Mouse (Mus musculus): ENCODE measurements around the gene Sipa1. TPM values are rescaled to one million over a fixed set of nuclear protein-coding genes. Genes with fewer than 3 reads are reported as not detected.

Gene Sipa1
- polyA plus RNA-seq (2015; fragmentation: Nextera tagmentation; extraction: Ambion mirVana): 24.1 and 24.6 TPM in 2 replicates

GRCm38 (mm10) chr19:5662981-5663913 is at the start of gene Sipa1:
Gene Sipa1, minus strand, starts transcription at chr19:5663707.
- Histone ChIP-seq H3K27me3 (no peaks in the 10 kb centered on the region), H3K9ac (peak within 1 kb of the TSS; percentile 76), H3K9me3 (no peaks in the 10 kb centered on the region), H3K36me3 (peaks cover 43% of the 10 kb centered on the region), H3K4me3 (peak within 1 kb of the TSS; percentile 52), H3K4me1 (peaks cover 22% of the 10 kb centered on the region), H3K4me2 (peak within 1 kb of the TSS; percentile 69), H3K27ac (peak within 1 kb of the TSS; percentile 76)
- 1% methylated on average over 32 of the region's 32 CpGs for WGBS
- ATAC-seq (ENCODE audit: insufficient number of reproducible peaks, insufficient read depth, low FRiP score, low TSS enrichment, low read depth): peak; percentile 77

GRCm38 (mm10) chr19:5713255-5713654 is 49.7 kb upstream of the Sipa1 start:
- no peak overlapping the region for H3K4me3 ChIP-seq
- peaks cover 21% of the 10 kb centered on the region for H3K4me1 ChIP-seq
- 68% methylated on average over 5 of the region's 5 CpGs for WGBS
- H3K36me3 ChIP-seq: peaks cover 65% of the 10 kb centered on the region
- no peak for ATAC-seq (ENCODE audit: insufficient number of reproducible peaks, insufficient read depth, low FRiP score, low TSS enrichment, low read depth)
- peak overlapping the region; percentile 61 for H3K27ac ChIP-seq
- peak overlapping the region; percentile 9; the same call in 1 of the 2 replicates for H3K4me2 ChIP-seq
- no peaks in the 10 kb centered on the region for H3K27me3 ChIP-seq
- H3K9me3 ChIP-seq: no peaks in the 10 kb centered on the region
- peak overlapping the region; percentile 44; the same call in 1 of the 2 replicates for H3K9ac ChIP-seq

- H3K27me3 ChIP-seq: no peaks in the 10 kb centered on the region
- 92% methylated on average over 14 of the region's 14 CpGs for WGBS
- no peak overlapping the region for H3K4me3 ChIP-seq
- no peak overlapping the region for H3K9ac ChIP-seq
- no peak for ATAC-seq (ENCODE audit: insufficient number of reproducible peaks, insufficient read depth, low FRiP score, low TSS enrichment, low read depth)
- H3K4me1 ChIP-seq: peaks cover 20% of the 10 kb centered on the region
- H3K4me2 ChIP-seq: no peak overlapping the region
- no peak overlapping the region for H3K27ac ChIP-seq
- H3K9me3 ChIP-seq: no peaks in the 10 kb centered on the region
- H3K36me3 ChIP-seq: peaks cover 69% of the 10 kb centered on the region
These were observed 48.5 kb upstream of the Sipa1 start for GRCm38 (mm10) chr19:5711907-5712460.

- no peak overlapping the region for H3K27ac ChIP-seq
- no peak overlapping the region for H3K4me3 ChIP-seq
- no peak for ATAC-seq (ENCODE audit: insufficient number of reproducible peaks, insufficient read depth, low FRiP score, low TSS enrichment, low read depth)
- H3K4me2 ChIP-seq: no peak overlapping the region
- H3K27me3 ChIP-seq: no peaks in the 10 kb centered on the region
- no peak overlapping the region for H3K9ac ChIP-seq
- WGBS: 11% methylated on average over 3 of the region's 3 CpGs
- peaks cover 14% of the 10 kb centered on the region for H3K4me1 ChIP-seq
- H3K9me3 ChIP-seq: no peaks in the 10 kb centered on the region
- H3K36me3 ChIP-seq: peaks cover 68% of the 10 kb centered on the region
These were observed 47.7 kb upstream of the Sipa1 start for GRCm38 (mm10) chr19:5711218-5711617.

- H3K27ac ChIP-seq: no peak overlapping the region
- no peak overlapping the region for H3K4me3 ChIP-seq
- H3K9me3 ChIP-seq: no peaks in the 10 kb centered on the region
- no peak overlapping the region for H3K9ac ChIP-seq
- no peak overlapping the region for H3K4me2 ChIP-seq
- H3K36me3 ChIP-seq: peaks cover 69% of the 10 kb centered on the region
- no peaks in the 10 kb centered on the region for H3K27me3 ChIP-seq
- H3K4me1 ChIP-seq: peaks cover 12% of the 10 kb centered on the region
- ATAC-seq (ENCODE audit: insufficient number of reproducible peaks, insufficient read depth, low FRiP score, low TSS enrichment, low read depth): no peak
- WGBS: 85% methylated on average over 8 of the region's 8 CpGs
These were observed 47.1 kb upstream of the Sipa1 start for GRCm38 (mm10) chr19:5710581-5710980.

- H3K36me3 ChIP-seq: peaks cover 66% of the 10 kb centered on the region
These were observed 46.6 kb upstream of the Sipa1 start for GRCm38 (mm10) chr19:5710068-5710467.

GRCm38 (mm10) chr19:5704801-5705571 is 41.5 kb upstream of the Sipa1 start:
- ATAC-seq (ENCODE audit: insufficient number of reproducible peaks, insufficient read depth, low FRiP score, low TSS enrichment, low read depth): peak; percentile 64; the same call in 1 of the 2 replicates
- H3K9me3 ChIP-seq: no peaks in the 10 kb centered on the region
- peaks cover 15% of the 10 kb centered on the region for H3K4me1 ChIP-seq
- peak overlapping the region; percentile 79 for H3K27ac ChIP-seq
- H3K9ac ChIP-seq: peak overlapping the region; percentile 45
- peaks cover 68% of the 10 kb centered on the region for H3K36me3 ChIP-seq
- WGBS: 42% methylated on average over 10 of the region's 10 CpGs
- no peak overlapping the region for H3K4me2 ChIP-seq
- no peak overlapping the region for H3K4me3 ChIP-seq
- H3K27me3 ChIP-seq: no peaks in the 10 kb centered on the region

More at GRCm38 (mm10) chr19:5710068-5710467, 46.6 kb upstream of the Sipa1 start:
- H3K27me3 ChIP-seq: no peaks in the 10 kb centered on the region
- no peak overlapping the region for H3K4me3 ChIP-seq
- H3K9me3 ChIP-seq: no peaks in the 10 kb centered on the region
- no peak overlapping the region for H3K27ac ChIP-seq
- WGBS: 94% methylated on average over 6 of the region's 6 CpGs
- ATAC-seq (ENCODE audit: insufficient number of reproducible peaks, insufficient read depth, low FRiP score, low TSS enrichment, low read depth): no peak
- no peak overlapping the region for H3K4me2 ChIP-seq
- peaks cover 18% of the 10 kb centered on the region for H3K4me1 ChIP-seq
- H3K9ac ChIP-seq: no peak overlapping the region

GRCm38 (mm10) chr19:5704163-5704800 is 40.8 kb upstream of the Sipa1 start, which contains the start of gene Kcnk7:
Gene Kcnk7, plus strand, starts transcription at chr19:5704367.
- no peaks in the 10 kb centered on the region for H3K9me3 ChIP-seq
- no peak within 1 kb of the TSS for H3K4me3 ChIP-seq
- H3K4me2 ChIP-seq: no peak within 1 kb of the TSS
- H3K36me3 ChIP-seq: peaks cover 69% of the 10 kb centered on the region
- no peaks in the 10 kb centered on the region for H3K27me3 ChIP-seq
- peaks cover 15% of the 10 kb centered on the region for H3K4me1 ChIP-seq
- H3K9ac ChIP-seq: peak within 1 kb of the TSS; percentile 45; the same call in 1 of the 2 replicates
- peak; percentile 16; the same call in 1 of the 2 replicates for ATAC-seq (ENCODE audit: insufficient number of reproducible peaks, insufficient read depth, low FRiP score, low TSS enrichment, low read depth)
- peak within 1 kb of the TSS; percentile 79 for H3K27ac ChIP-seq
- 74% methylated on average over 17 of the region's 17 CpGs for WGBS

- H3K27ac ChIP-seq: no peak overlapping the region
- peak overlapping the region; percentile 27; the same call in 1 of the 2 replicates for H3K4me2 ChIP-seq
- peaks cover 39% of the 10 kb centered on the region for H3K4me1 ChIP-seq
- peak overlapping the region; percentile 1; the same call in 1 of the 2 replicates for H3K4me3 ChIP-seq
- 0 out of 2 replicates have a peak overlapping the region, but pooled peaks have one; percentile 12 for H3K9ac ChIP-seq
- WGBS: 24% methylated on average over 41 of the region's 41 CpGs
- no peaks in the 10 kb centered on the region for H3K9me3 ChIP-seq
- H3K36me3 ChIP-seq: peaks cover 93% of the 10 kb centered on the region
- ATAC-seq (ENCODE audit: insufficient number of reproducible peaks, insufficient read depth, low FRiP score, low TSS enrichment, low read depth): no peak
- H3K27me3 ChIP-seq: no peaks in the 10 kb centered on the region
These were observed 32.4 kb upstream of the Sipa1 start for GRCm38 (mm10) chr19:5695849-5696462.

- no peaks in the 10 kb centered on the region for H3K9me3 ChIP-seq
- H3K4me3 ChIP-seq: no peak overlapping the region
- peaks cover 77% of the 10 kb centered on the region for H3K36me3 ChIP-seq
- H3K4me1 ChIP-seq: peaks cover 49% of the 10 kb centered on the region
- peak overlapping the region; percentile 69; the same call in 1 of the 2 replicates for H3K27ac ChIP-seq
- WGBS: 86% methylated on average over 6 of the region's 6 CpGs
- peak overlapping the region; percentile 94; the same call in 1 of the 2 replicates for H3K9ac ChIP-seq
- ATAC-seq (ENCODE audit: insufficient number of reproducible peaks, insufficient read depth, low FRiP score, low TSS enrichment, low read depth): no peak
- peak overlapping the region; percentile 100 for H3K4me2 ChIP-seq
- no peaks in the 10 kb centered on the region for H3K27me3 ChIP-seq
These were observed 30.3 kb upstream of the Sipa1 start for GRCm38 (mm10) chr19:5693801-5694200.
